Mouse (Mus musculus): ENCODE data around the gene Slc23a3. TPM values are rescaled to one million over a fixed set of nuclear protein-coding genes. Genes with fewer than 3 reads are reported as not detected.
A peak's percentile ranks its signal among the peaks of the same experiment; 100 is the strongest.

Slc23a3 gene
- polyA plus RNA-seq, 1 experiment: not detected

DNA sequence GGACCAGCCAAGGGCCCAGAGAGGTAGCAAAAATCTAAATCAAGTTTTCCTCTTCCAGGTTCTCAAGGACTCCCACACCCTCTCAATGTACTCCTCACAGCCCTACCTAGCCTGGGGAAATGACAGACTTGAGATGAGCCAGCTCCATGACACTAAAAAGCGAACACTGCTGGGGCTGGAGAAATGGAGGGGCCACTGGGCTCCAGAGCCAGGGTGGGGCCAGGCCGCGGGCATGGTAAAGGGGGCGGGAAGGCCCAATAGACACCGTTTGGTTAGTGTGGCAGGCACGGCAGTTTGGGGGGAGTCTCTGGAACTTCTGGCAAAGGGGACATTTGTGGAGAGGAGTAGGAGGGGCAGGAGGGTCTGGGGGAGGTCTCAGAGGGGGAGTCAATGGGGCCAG is 2.6 kb upstream of the Slc23a3 start:
- Histone ChIP-seq H3K4me1 (ENCODE audit: control insufficient read depth, insufficient read depth, low read length) (no peaks in the 10 kb centered on the region), H3K27ac (ENCODE audit: insufficient read depth, low read length) (no peak overlapping the region), H3K27me3 (ENCODE audit: control insufficient read depth, insufficient read depth, low read length) (no peaks in the 10 kb centered on the region), H3K4me3 (replicated peaks; ENCODE audit: insufficient read depth, low read depth, low read length) (no peak overlapping the region)
- DNase-seq: no peak
- WGBS: 85% methylated on average over 6 of the region's 6 CpGs
- TF ChIP-seq POLR2A (IDR thresholded peaks at IDR 0.05; ENCODE audit: borderline replicate concordance, insufficient read depth, low read length) (no peak), CTCF (IDR thresholded peaks at IDR 0.05; ENCODE audit: borderline replicate concordance, insufficient read depth, low read depth, low read length) (no peak)

- WGBS: 71% methylated on average over 3 of the region's 3 CpGs
- TF ChIP-seq CTCF (IDR thresholded peaks at IDR 0.05; ENCODE audit: borderline replicate concordance, insufficient read depth, low read depth, low read length) (no peak), POLR2A (IDR thresholded peaks at IDR 0.05; ENCODE audit: borderline replicate concordance, insufficient read depth, low read length) (no peak)
These were observed 5.0 kb downstream of the Slc23a3 start for GRCm38 (mm10) chr1:75128641-75129040.

GRCm38 (mm10) chr1:75125418-75125817 is 8.3 kb downstream of the Slc23a3 start:
- TF ChIP-seq CTCF (IDR thresholded peaks at IDR 0.05; ENCODE audit: borderline replicate concordance, insufficient read depth, low read depth, low read length) (no peak), POLR2A (IDR thresholded peaks at IDR 0.05; ENCODE audit: borderline replicate concordance, insufficient read depth, low read length) (no peak)
- 44% methylated on average over 5 of the region's 5 CpGs for WGBS
- DNase-seq: no peak
- no peaks in the 10 kb centered on the region for H3K27me3 ChIP-seq (ENCODE audit: control insufficient read depth, insufficient read depth, low read length)
- H3K27ac ChIP-seq (ENCODE audit: insufficient read depth, low read length): no peak overlapping the region; the same call in 1 of the 2 replicates
- peak overlapping the region; percentile 98 for H3K4me3 ChIP-seq (replicated peaks; ENCODE audit: insufficient read depth, low read depth, low read length)
- no peaks in the 10 kb centered on the region for H3K4me1 ChIP-seq (ENCODE audit: control insufficient read depth, insufficient read depth, low read length)

More at GRCm38 (mm10) chr1:75128641-75129040, 5.0 kb downstream of the Slc23a3 start:
- H3K4me1 ChIP-seq (ENCODE audit: control insufficient read depth, insufficient read depth, low read length): no peaks in the 10 kb centered on the region
- no peak for DNase-seq
- no peak overlapping the region for H3K4me3 ChIP-seq (replicated peaks; ENCODE audit: insufficient read depth, low read depth, low read length)
- no peak overlapping the region for H3K27ac ChIP-seq (ENCODE audit: insufficient read depth, low read length)
- no peaks in the 10 kb centered on the region for H3K27me3 ChIP-seq (ENCODE audit: control insufficient read depth, insufficient read depth, low read length)

- TF ChIP-seq CTCF (IDR thresholded peaks at IDR 0.05; ENCODE audit: borderline replicate concordance, insufficient read depth, low read depth, low read length) (peak; percentile 82), POLR2A (IDR thresholded peaks at IDR 0.05; ENCODE audit: borderline replicate concordance, insufficient read depth, low read length) (peak; percentile 73; the same call in 1 of the 2 replicates)
- under 1% methylated on average over 56 of the region's 56 CpGs for WGBS
- no peaks in the 10 kb centered on the region for H3K27me3 ChIP-seq (ENCODE audit: control insufficient read depth, insufficient read depth, low read length)
- peak; percentile 91 to 93 for DNase-seq
- peak within 1 kb of the TSS; percentile 98 for H3K27ac ChIP-seq (ENCODE audit: insufficient read depth, low read length)
- no peaks in the 10 kb centered on the region for H3K4me1 ChIP-seq (ENCODE audit: control insufficient read depth, insufficient read depth, low read length)
- H3K4me3 ChIP-seq (replicated peaks; ENCODE audit: insufficient read depth, low read depth, low read length): peak within 1 kb of the TSS; percentile 98
These were observed 9.1 kb downstream of the Slc23a3 start, which contains the start of gene Nhej1 for GRCm38 (mm10) chr1:75124346-75125321. Gene Nhej1, minus strand, starts transcription at chr1:75125200.

GRCm38 (mm10) chr1:75122211-75122610 is 11.5 kb downstream of the Slc23a3 start:
- TF ChIP-seq CTCF (IDR thresholded peaks at IDR 0.05; ENCODE audit: borderline replicate concordance, insufficient read depth, low read depth, low read length) (no peak), POLR2A (IDR thresholded peaks at IDR 0.05; ENCODE audit: borderline replicate concordance, insufficient read depth, low read length) (no peak)
- Histone ChIP-seq H3K27ac (ENCODE audit: insufficient read depth, low read length) (no peak overlapping the region), H3K4me3 (replicated peaks; ENCODE audit: insufficient read depth, low read depth, low read length) (no peak overlapping the region), H3K4me1 (ENCODE audit: control insufficient read depth, insufficient read depth, low read length) (no peaks in the 10 kb centered on the region), H3K27me3 (ENCODE audit: control insufficient read depth, insufficient read depth, low read length) (no peaks in the 10 kb centered on the region)
- DNase-seq: no peak
- 93% methylated on average over 3 of the region's 3 CpGs for WGBS

Other genes with a start within 250 kb of the Slc23a3 start
- gene Fev, start 248.5 kb downstream of the Slc23a3 start, polyA plus RNA-seq (2012; rRNA removed): 0.46 and 1.1 TPM in 2 replicates
- 1.7 and 3.3 TPM in 2 replicates for gene Cryba2, start 240.7 kb downstream of the Slc23a3 start, polyA plus RNA-seq (2012; rRNA removed)
- gene Cfap65, start 198.3 kb downstream of the Slc23a3 start, polyA plus RNA-seq (2012; rRNA removed): 2.6 and 3.7 TPM in 2 replicates
- 0.33 and 0.49 TPM in 2 replicates for gene Ihh, start 182.2 kb downstream of the Slc23a3 start, polyA plus RNA-seq (2012; rRNA removed)
- gene Nhej1, start 8.7 kb downstream of the Slc23a3 start, polyA plus RNA-seq (2012; rRNA removed): 1.8 and 2.8 TPM in 2 replicates
- 39.0 and 41.4 TPM in 2 replicates for gene Cnppd1, start 8.8 kb upstream of the Slc23a3 start, polyA plus RNA-seq (2012; rRNA removed)
- 261 and 276 TPM in 2 replicates for gene Retreg2, start 8.9 kb upstream of the Slc23a3 start, polyA plus RNA-seq (2012; rRNA removed)
- 58.0 and 61.6 TPM in 2 replicates for gene Zfand2b, start 34.8 kb upstream of the Slc23a3 start, polyA plus RNA-seq (2012; rRNA removed)
- gene Abcb6, start 46.5 kb upstream of the Slc23a3 start, polyA plus RNA-seq (2012; rRNA removed): 19.2 and 22.4 TPM in 2 replicates
- gene Ankzf1, start 58.3 kb upstream of the Slc23a3 start, polyA plus RNA-seq (2012; rRNA removed): 41.0 and 44.6 TPM in 2 replicates
- 120 and 128 TPM in 2 replicates for gene Atg9a, start 58.3 kb upstream of the Slc23a3 start, polyA plus RNA-seq (2012; rRNA removed)
- gene Glb1l, start 76.9 kb upstream of the Slc23a3 start, polyA plus RNA-seq (2012; rRNA removed): 10.8 TPM in 2 replicates
- 161 and 167 TPM in 2 replicates for gene Stk16, start 76.9 kb upstream of the Slc23a3 start, polyA plus RNA-seq (2012; rRNA removed)
- 385 and 391 TPM in 2 replicates for gene Tuba4a, start 86.0 kb upstream of the Slc23a3 start, polyA plus RNA-seq (2012; rRNA removed)
- gene A630095N17Rik, start 98.2 kb upstream of the Slc23a3 start, polyA plus RNA-seq (2012; rRNA removed): not detected in 2 replicates
- gene Dnajb2, start 102.5 kb upstream of the Slc23a3 start, polyA plus RNA-seq (2012; rRNA removed): 139 and 153 TPM in 2 replicates
- gene Ptprn, start 130.6 kb upstream of the Slc23a3 start, polyA plus RNA-seq (2012; rRNA removed): 172 and 180 TPM in 2 replicates
- gene Resp18, start 144.5 kb upstream of the Slc23a3 start, polyA plus RNA-seq (2012; rRNA removed): 226 and 275 TPM in 2 replicates
- gene Dnpep, start 184.1 kb upstream of the Slc23a3 start, polyA plus RNA-seq (2012; rRNA removed): 87.0 and 87.1 TPM in 2 replicates
- gene Des, start 226.4 kb upstream of the Slc23a3 start, polyA plus RNA-seq (2012; rRNA removed): 2.0 and 2.1 TPM in 2 replicates
- 122 and 143 TPM in 2 replicates for gene Speg, start 241.4 kb upstream of the Slc23a3 start, polyA plus RNA-seq (2012; rRNA removed)